Mouse (Mus musculus) thymus, adult 2 months (tissue): ENCODE measurements around the gene Steap2.

ENCODE experiments used
- CTCF ChIP-seq: fragments of 200-500 bp; IDR thresholded peaks from 2 replicates; pipeline ENCODE4 v1.5.1; 2012; ENCODE audit warnings: mild to moderate bottlenecking, control low read depth, low read length, moderate library complexity, borderline replicate concordance; ENCODE audit not compliant: control insufficient read depth, poor library complexity, insufficient read depth; ENCODE audit errors: extremely low read depth
- POLR2A ChIP-seq: fragments of 200-500 bp; IDR thresholded peaks from 2 replicates; pipeline ENCODE4 v1.6.1; 2012; ENCODE audit warnings: mild to moderate bottlenecking, low read length, control low read depth, moderate library complexity; ENCODE audit not compliant: control insufficient read depth, poor library complexity, insufficient read depth; ENCODE audit errors: extremely low read depth

DNA sequence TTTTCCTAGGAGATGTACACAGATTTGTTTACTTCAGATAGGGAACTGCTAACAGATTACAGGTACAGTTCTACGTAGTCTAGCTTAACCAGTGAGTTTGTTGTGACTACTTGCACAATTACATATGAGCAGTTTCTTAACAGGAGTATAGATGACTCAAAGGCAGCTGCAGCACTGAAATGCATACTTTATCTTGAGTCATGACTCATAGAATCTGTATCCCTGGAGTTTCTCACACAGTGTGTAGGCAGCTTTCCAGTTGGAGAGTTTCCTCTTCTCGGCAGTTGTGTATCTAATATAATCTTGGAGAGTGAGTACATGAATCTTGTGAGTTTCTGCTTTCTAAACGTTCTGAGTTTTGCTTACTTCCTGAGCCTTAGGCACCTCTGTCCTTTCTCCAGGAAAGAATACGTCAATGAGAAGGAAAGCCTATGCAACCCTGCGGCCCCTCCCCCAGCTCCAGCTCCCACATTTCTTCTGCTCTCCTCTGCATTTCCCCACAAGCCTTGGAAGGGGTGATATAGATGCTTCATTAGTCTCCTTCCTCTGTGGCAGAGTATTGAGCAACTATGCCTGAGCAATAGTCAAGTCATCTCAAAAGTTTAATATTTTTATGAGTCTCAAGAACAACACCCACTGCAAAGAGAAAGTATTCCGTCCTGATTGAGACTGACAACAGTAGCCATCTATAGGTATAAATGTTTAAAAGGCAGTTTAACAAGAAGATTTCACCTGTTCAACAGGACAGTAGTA is 45.4 kb downstream of the Steap2 start:
- TF ChIP-seq CTCF, result no peak
- no peak for TF ChIP-seq POLR2A
